Mouse (Mus musculus): ENCODE data around the gene Bcar1. TPM values are rescaled to one million over a fixed set of nuclear protein-coding genes. Genes with fewer than 3 reads are reported as not detected.

The Bcar1 gene
- polyA plus RNA-seq, 1 experiment: 0.07 TPM

GRCm38 (mm10) chr8:111745086-111745485 is 1.5 kb upstream of the Bcar1 start:
- Histone ChIP-seq H3K4me1 (ENCODE audit: control insufficient read depth) (peaks cover 1% of the 10 kb centered on the region; the same call in 1 of the 2 replicates), H3K27me3 (ENCODE audit: control insufficient read depth) (peaks cover 65% of the 10 kb centered on the region), H3K9me3 (ENCODE audit: control insufficient read depth, low read length) (no peaks in the 10 kb centered on the region), H3K4me3 (replicated peaks) (no peak overlapping the region), H3K36me3 (ENCODE audit: control insufficient read depth) (no peaks in the 10 kb centered on the region)
- no peak for TF ChIP-seq GATA1 (IDR thresholded peaks at IDR 0.05; ENCODE audit: low read length)
- TF ChIP-seq TAL1 (IDR thresholded peaks at IDR 0.05; ENCODE audit: low read length): no peak

DNA sequence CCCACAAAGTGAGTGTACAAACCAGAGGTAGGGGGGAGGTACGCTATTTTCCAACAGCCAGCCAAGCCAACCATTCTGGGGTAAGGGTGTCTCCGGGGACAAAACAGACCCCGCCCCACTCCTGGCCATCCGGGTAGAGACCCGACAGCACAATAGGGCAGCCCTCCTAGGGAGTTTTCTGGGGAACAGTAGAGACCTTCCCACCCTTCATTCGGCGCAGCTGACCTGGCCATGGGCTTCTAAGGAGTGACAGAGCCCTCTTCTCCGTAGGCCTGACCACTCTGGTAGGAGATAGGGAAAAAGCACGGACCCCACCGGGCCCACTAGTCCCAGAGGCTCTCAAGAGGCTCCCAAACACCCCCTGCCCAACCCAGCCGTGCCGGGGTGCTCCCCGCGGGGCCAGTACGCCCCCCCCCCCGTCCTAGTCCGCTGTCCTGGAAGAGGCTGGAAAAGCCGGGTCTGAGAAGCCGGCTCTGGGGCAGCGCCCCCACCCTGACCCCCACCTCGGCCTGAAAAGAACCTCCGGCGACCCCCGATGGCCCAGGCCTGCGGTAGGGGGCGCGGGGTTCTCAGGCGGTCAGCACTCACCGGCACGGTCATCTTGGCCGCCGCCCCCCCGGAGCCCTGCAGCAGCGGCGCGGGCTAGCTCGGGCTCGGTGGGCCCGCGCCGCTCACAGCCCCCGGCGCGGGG is 363 bp downstream of the Bcar1 start:
- peak overlapping the region; percentile 53 for H3K4me3 ChIP-seq (replicated peaks)
- H3K27me3 ChIP-seq (ENCODE audit: control insufficient read depth): peaks cover 74% of the 10 kb centered on the region
- no peaks in the 10 kb centered on the region for H3K9me3 ChIP-seq (ENCODE audit: control insufficient read depth, low read length)
- no peaks in the 10 kb centered on the region; the same call in 1 of the 2 replicates for H3K36me3 ChIP-seq (ENCODE audit: control insufficient read depth)
- TF ChIP-seq GATA1 (IDR thresholded peaks at IDR 0.05; ENCODE audit: low read length): no peak
- TF ChIP-seq TAL1 (IDR thresholded peaks at IDR 0.05; ENCODE audit: low read length): no peak
- peaks cover 1% of the 10 kb centered on the region; the same call in 1 of the 2 replicates for H3K4me1 ChIP-seq (ENCODE audit: control insufficient read depth)

DNA sequence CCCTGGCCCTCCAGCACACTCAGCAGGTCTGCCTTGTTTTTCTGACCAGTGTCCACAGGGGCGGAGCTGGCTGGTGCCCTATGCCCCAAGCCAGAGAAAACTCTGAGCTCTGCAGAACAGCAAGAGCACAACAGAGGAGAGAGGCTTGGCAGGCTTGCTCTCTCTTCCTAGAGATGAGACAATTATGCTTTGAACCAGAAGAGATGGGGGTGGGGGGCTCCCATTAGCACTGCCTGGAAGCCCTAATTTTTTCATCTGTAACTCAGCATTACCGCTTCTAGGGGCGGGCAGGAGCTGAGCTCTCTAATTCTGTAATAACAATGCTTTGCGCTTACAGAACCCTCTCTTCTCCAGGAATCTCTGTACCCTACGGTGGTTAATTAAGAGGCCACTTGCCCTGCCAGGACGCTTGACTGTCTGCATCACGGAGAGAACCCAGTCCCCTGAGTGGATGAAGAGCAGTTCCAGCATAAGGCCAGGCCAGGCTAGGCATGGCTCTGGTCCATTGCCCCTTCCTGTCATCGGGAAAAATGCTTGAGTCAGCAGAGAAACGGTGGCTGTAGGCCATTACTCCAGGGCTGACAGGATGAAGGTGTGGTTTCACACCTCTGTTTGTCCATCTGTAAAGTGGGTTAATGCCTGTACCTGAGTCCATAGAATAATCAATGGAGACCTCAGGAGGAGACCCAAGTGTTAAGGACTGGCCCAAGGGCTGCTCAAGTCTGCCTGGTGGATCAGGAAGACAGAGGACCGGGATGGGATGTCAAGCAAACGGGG is 1.2 kb downstream of the Bcar1 start:
- Histone ChIP-seq H3K4me3 (replicated peaks) (peak overlapping the region; percentile 53), H3K4me1 (ENCODE audit: control insufficient read depth) (peaks cover 1% of the 10 kb centered on the region; the same call in 1 of the 2 replicates), H3K9me3 (ENCODE audit: control insufficient read depth, low read length) (no peaks in the 10 kb centered on the region), H3K36me3 (ENCODE audit: control insufficient read depth) (no peaks in the 10 kb centered on the region; the same call in 1 of the 2 replicates), H3K27me3 (ENCODE audit: control insufficient read depth) (peaks cover 71% of the 10 kb centered on the region)
- TF ChIP-seq TAL1 (IDR thresholded peaks at IDR 0.05; ENCODE audit: low read length): no peak
- TF ChIP-seq GATA1 (IDR thresholded peaks at IDR 0.05; ENCODE audit: low read length): no peak

- Histone ChIP-seq H3K9me3 (ENCODE audit: control insufficient read depth, low read length) (no peaks in the 10 kb centered on the region), H3K4me3 (replicated peaks) (no peak overlapping the region), H3K4me1 (ENCODE audit: control insufficient read depth) (peaks cover 1% of the 10 kb centered on the region; the same call in 1 of the 2 replicates), H3K36me3 (ENCODE audit: control insufficient read depth) (no peaks in the 10 kb centered on the region; the same call in 1 of the 2 replicates), H3K27me3 (ENCODE audit: control insufficient read depth) (peaks cover 79% of the 10 kb centered on the region)
- TF ChIP-seq TAL1 (IDR thresholded peaks at IDR 0.05; ENCODE audit: low read length): no peak
- TF ChIP-seq GATA1 (IDR thresholded peaks at IDR 0.05; ENCODE audit: low read length): no peak
Measured at GRCm38 (mm10) chr8:111741556-111741955, 2.1 kb downstream of the Bcar1 start.

DNA sequence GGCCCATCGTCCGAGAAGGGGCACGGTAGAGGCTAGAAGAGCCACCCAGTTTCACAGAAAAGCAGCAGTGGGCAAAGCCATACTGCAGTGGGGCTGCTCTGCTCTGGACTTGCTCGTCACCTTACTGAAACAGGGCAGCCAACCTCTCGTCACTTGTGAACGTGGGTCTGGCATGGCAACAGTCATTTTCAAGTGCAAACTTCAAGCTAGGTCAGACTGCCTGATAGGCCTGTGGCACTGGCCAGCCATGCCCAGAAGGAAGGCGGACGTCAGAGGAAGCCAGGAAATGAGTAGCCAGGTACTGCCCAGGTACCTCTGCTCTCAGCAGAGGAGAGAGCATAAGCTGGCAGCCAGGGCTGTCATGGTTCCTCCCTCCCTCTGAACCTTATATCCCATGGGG is 2.6 kb downstream of the Bcar1 start:
- no peaks in the 10 kb centered on the region for H3K9me3 ChIP-seq (ENCODE audit: control insufficient read depth, low read length)
- H3K4me3 ChIP-seq (replicated peaks): no peak overlapping the region
- H3K27me3 ChIP-seq (ENCODE audit: control insufficient read depth): peaks cover 80% of the 10 kb centered on the region
- peaks cover 1% of the 10 kb centered on the region; the same call in 1 of the 2 replicates for H3K4me1 ChIP-seq (ENCODE audit: control insufficient read depth)
- H3K36me3 ChIP-seq (ENCODE audit: control insufficient read depth): no peaks in the 10 kb centered on the region; the same call in 1 of the 2 replicates
- TF ChIP-seq GATA1 (IDR thresholded peaks at IDR 0.05; ENCODE audit: low read length) (no peak), TAL1 (IDR thresholded peaks at IDR 0.05; ENCODE audit: low read length) (no peak)

DNA sequence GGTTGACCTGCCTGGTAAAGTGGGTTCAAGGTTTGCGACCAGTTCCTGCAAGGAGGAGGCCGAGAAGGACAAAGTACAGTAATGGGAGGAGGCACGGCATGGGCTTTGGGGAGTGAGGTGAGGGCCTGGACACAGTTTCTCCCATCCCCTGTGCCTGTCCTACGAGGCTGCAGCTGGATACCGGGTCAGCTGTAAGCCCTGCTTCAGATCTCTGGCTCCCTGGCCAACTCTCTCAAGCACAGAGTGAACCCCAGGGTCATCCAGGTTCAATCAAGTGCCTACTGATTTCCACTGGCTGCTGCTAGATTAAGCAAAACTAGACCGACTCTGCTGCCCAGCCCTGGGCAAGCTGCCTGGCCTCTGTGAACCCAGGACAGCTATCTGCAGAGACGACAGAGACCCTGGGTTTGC is 3.3 kb downstream of the Bcar1 start:
- no peaks in the 10 kb centered on the region; the same call in 1 of the 2 replicates for H3K4me1 ChIP-seq (ENCODE audit: control insufficient read depth)
- peaks cover 78% of the 10 kb centered on the region for H3K27me3 ChIP-seq (ENCODE audit: control insufficient read depth)
- H3K36me3 ChIP-seq (ENCODE audit: control insufficient read depth): no peaks in the 10 kb centered on the region; the same call in 1 of the 2 replicates
- no peak overlapping the region for H3K4me3 ChIP-seq (replicated peaks)
- H3K9me3 ChIP-seq (ENCODE audit: control insufficient read depth, low read length): no peaks in the 10 kb centered on the region
- no peak for TF ChIP-seq GATA1 (IDR thresholded peaks at IDR 0.05; ENCODE audit: low read length)
- no peak for TF ChIP-seq TAL1 (IDR thresholded peaks at IDR 0.05; ENCODE audit: low read length)

GRCm38 (mm10) chr8:111739604-111740003 is 4.0 kb downstream of the Bcar1 start:
- Histone ChIP-seq H3K36me3 (ENCODE audit: control insufficient read depth) (no peaks in the 10 kb centered on the region; the same call in 1 of the 2 replicates), H3K9me3 (ENCODE audit: control insufficient read depth, low read length) (no peaks in the 10 kb centered on the region), H3K4me3 (replicated peaks) (no peak overlapping the region), H3K27me3 (ENCODE audit: control insufficient read depth) (peaks cover 78% of the 10 kb centered on the region), H3K4me1 (ENCODE audit: control insufficient read depth) (no peaks in the 10 kb centered on the region; the same call in 1 of the 2 replicates)
- TF ChIP-seq GATA1 (IDR thresholded peaks at IDR 0.05; ENCODE audit: low read length): no peak
- no peak for TF ChIP-seq TAL1 (IDR thresholded peaks at IDR 0.05; ENCODE audit: low read length)

- H3K4me1 ChIP-seq (ENCODE audit: control insufficient read depth): no peaks in the 10 kb centered on the region; the same call in 1 of the 2 replicates
- TF ChIP-seq GATA1 (IDR thresholded peaks at IDR 0.05; ENCODE audit: low read length) (no peak), TAL1 (IDR thresholded peaks at IDR 0.05; ENCODE audit: low read length) (no peak)
- no peaks in the 10 kb centered on the region for H3K9me3 ChIP-seq (ENCODE audit: control insufficient read depth, low read length)
- H3K4me3 ChIP-seq (replicated peaks): no peak overlapping the region
- no peaks in the 10 kb centered on the region; the same call in 1 of the 2 replicates for H3K36me3 ChIP-seq (ENCODE audit: control insufficient read depth)
- peaks cover 78% of the 10 kb centered on the region for H3K27me3 ChIP-seq (ENCODE audit: control insufficient read depth)
Measured at GRCm38 (mm10) chr8:111738867-111739266, 4.7 kb downstream of the Bcar1 start.

DNA sequence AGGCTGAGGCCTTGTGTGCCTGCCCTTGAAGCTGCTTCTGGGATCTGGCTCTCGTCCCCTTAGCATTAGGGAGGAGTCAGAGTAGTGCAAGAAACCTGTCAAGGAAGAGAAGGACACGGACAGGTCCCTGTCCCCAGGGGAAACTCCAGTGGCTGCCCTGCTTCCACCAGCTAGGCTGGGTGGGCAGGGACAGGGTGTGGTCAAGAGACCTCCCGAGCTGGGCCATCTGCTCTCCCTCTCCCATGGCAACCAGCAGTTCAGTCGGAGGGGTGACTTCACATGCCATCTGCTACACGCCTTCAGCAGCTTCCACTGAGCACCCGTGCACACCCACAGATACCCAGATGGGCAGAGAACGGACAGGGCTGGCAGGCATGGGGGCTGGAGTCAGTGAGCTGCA is 7.3 kb downstream of the Bcar1 start:
- Histone ChIP-seq H3K36me3 (ENCODE audit: control insufficient read depth) (no peaks in the 10 kb centered on the region; the same call in 1 of the 2 replicates), H3K4me1 (ENCODE audit: control insufficient read depth) (peaks cover 9% of the 10 kb centered on the region)
- TF ChIP-seq GATA1 (IDR thresholded peaks at IDR 0.05; ENCODE audit: low read length) (no peak), TAL1 (IDR thresholded peaks at IDR 0.05; ENCODE audit: low read length) (no peak)

More for the DNA sequence above, 7.3 kb downstream of the Bcar1 start:
- H3K9me3 ChIP-seq (ENCODE audit: control insufficient read depth, low read length): no peaks in the 10 kb centered on the region
- no peak overlapping the region for H3K4me3 ChIP-seq (replicated peaks)
- H3K27me3 ChIP-seq (ENCODE audit: control insufficient read depth): peaks cover 78% of the 10 kb centered on the region

Data from erythroblast, embryonic 14.5 days (primary cell).